Mouse (Mus musculus) C2C12 (cell line): ENCODE measurements around the gene C2cd5.

ENCODE experiments used
- CEBPB ChIP-seq: IDR thresholded peaks from one replicate; pipeline ENCODE4 v1.6.1; 2011; ENCODE audit warnings: low read depth, mild to moderate bottlenecking, control low read depth, moderate library complexity
- CTCF ChIP-seq: IDR thresholded peaks from one replicate; pipeline ENCODE4 v1.5.1; 2011; ENCODE audit not compliant: control insufficient read depth, insufficient read depth, insufficient read length
- FOSL1 ChIP-seq: IDR thresholded peaks from one replicate; pipeline ENCODE4 v1.8.0; 2011; ENCODE audit warnings: mild to moderate bottlenecking, low read length; ENCODE audit not compliant: poor library complexity, insufficient read depth, severe bottlenecking
- MAX ChIP-seq: IDR thresholded peaks from one replicate; pipeline ENCODE4 v1.6.1; 2011; ENCODE audit warnings: mild to moderate bottlenecking, control low read depth
- MYOD1 ChIP-seq: IDR thresholded peaks from one replicate; pipeline ENCODE4 v1.6.1; 2011; ENCODE audit warnings: low read depth; ENCODE audit not compliant: control insufficient read depth, insufficient read length
- MYOG ChIP-seq: IDR thresholded peaks from one replicate; pipeline ENCODE4 v1.6.1; 2011; ENCODE audit not compliant: control insufficient read depth, insufficient read length; ENCODE audit errors: extremely low read depth
- USF1 ChIP-seq: IDR thresholded peaks from one replicate; pipeline ENCODE4 v1.6.1; 2011; ENCODE audit warnings: low read depth, mild to moderate bottlenecking, control low read depth, moderate library complexity

- no peak for TF ChIP-seq CTCF
- TF ChIP-seq FOSL1 = no peak
- no peak for TF ChIP-seq MYOG
- no peak for TF ChIP-seq MYOD1
- no peak for TF ChIP-seq USF1
- TF ChIP-seq MAX = no peak
- peak; percentile 78 for TF ChIP-seq CEBPB
Measured at GRCm38 (mm10) chr6:143072412-143073014, 27.4 kb downstream of the C2cd5 start.
